Mouse (Mus musculus): ENCODE results near the gene Tgfbr2. TPM values are rescaled to one million over a fixed set of nuclear protein-coding genes. Genes with fewer than 3 reads are reported as not detected.

Tgfbr2 gene
- polyA plus RNA-seq, 1 experiment from 2014 or later = 31.2 TPM

GRCm38 (mm10) chr9:116121472-116121871, 53.7 kb downstream of the Tgfbr2 start:
- ATAC-seq (replicated peaks; ENCODE audit: low FRiP score, low read depth) (no peak), DNase-seq (ENCODE audit: low spot score) (no peak)
- no peak overlapping the region for H3K27ac ChIP-seq
- no peaks in the 10 kb centered on the region for H3K27me3 ChIP-seq (ENCODE audit: insufficient read depth, low read length)
- H3K9ac ChIP-seq (ENCODE audit: low read depth, low read length) = no peak overlapping the region
- no peak for TF ChIP-seq CTCF (IDR thresholded peaks at IDR 0.05; ENCODE audit: low read depth)
- H3K4me3 ChIP-seq (replicated peaks; ENCODE audit: low read depth, low read length) = no peak overlapping the region
- H3K4me1 ChIP-seq (replicated peaks; ENCODE audit: insufficient read depth, low read length) = peaks cover 6% of the 10 kb centered on the region; the same call in 1 of the 2 replicates
- WGBS = 78% methylated on average over 7 of the region's 7 CpGs
- peaks cover 18% of the 10 kb centered on the region; the same call in 1 of the 2 replicates for H3K36me3 ChIP-seq (ENCODE audit: insufficient read depth, low read length)
- H3K9me3 ChIP-seq (replicated peaks; ENCODE audit: low read length) = no peaks in the 10 kb centered on the region
- no peak overlapping the region for H3K4me2 ChIP-seq (ENCODE audit: low read length)

GRCm38 (mm10) chr9:116119990-116120389, 55.2 kb downstream of the Tgfbr2 start:
- H3K4me3 ChIP-seq (replicated peaks; ENCODE audit: low read depth, low read length) = no peak overlapping the region
- H3K9me3 ChIP-seq (replicated peaks; ENCODE audit: low read length) = no peaks in the 10 kb centered on the region
- TF ChIP-seq CTCF (IDR thresholded peaks at IDR 0.05; ENCODE audit: low read depth) = no peak
- H3K4me1 ChIP-seq (replicated peaks; ENCODE audit: insufficient read depth, low read length) = peaks cover 10% of the 10 kb centered on the region
- H3K36me3 ChIP-seq (ENCODE audit: insufficient read depth, low read length) = peaks cover 21% of the 10 kb centered on the region; the same call in 1 of the 2 replicates
- no peaks in the 10 kb centered on the region for H3K27me3 ChIP-seq (ENCODE audit: insufficient read depth, low read length)
- no peak overlapping the region for H3K4me2 ChIP-seq (ENCODE audit: low read length)
- no peak for ATAC-seq (replicated peaks; ENCODE audit: low FRiP score, low read depth)
- H3K9ac ChIP-seq (ENCODE audit: low read depth, low read length) = no peak overlapping the region
- peak overlapping the region; percentile 1; the same call in 1 of the 2 replicates for H3K27ac ChIP-seq
- WGBS = 70% methylated on average over 7 of the region's 7 CpGs
- no peak for DNase-seq (ENCODE audit: low spot score)

GRCm38 (mm10) chr9:116118332-116118872, 56.8 kb downstream of the Tgfbr2 start:
- 73% methylated on average over 8 of the region's 8 CpGs for WGBS
- DNase-seq (ENCODE audit: low spot score) (no peak), ATAC-seq (replicated peaks; ENCODE audit: low FRiP score, low read depth) (no peak)
- no peak for TF ChIP-seq CTCF (IDR thresholded peaks at IDR 0.05; ENCODE audit: low read depth)
- Histone ChIP-seq H3K4me1 (replicated peaks; ENCODE audit: insufficient read depth, low read length) (peaks cover 12% of the 10 kb centered on the region), H3K36me3 (ENCODE audit: insufficient read depth, low read length) (peaks cover 16% of the 10 kb centered on the region; the same call in 1 of the 2 replicates), H3K27ac (no peak overlapping the region), H3K9me3 (replicated peaks; ENCODE audit: low read length) (no peaks in the 10 kb centered on the region), H3K9ac (ENCODE audit: low read depth, low read length) (no peak overlapping the region), H3K4me2 (ENCODE audit: low read length) (no peak overlapping the region), H3K4me3 (replicated peaks; ENCODE audit: low read depth, low read length) (no peak overlapping the region), H3K27me3 (ENCODE audit: insufficient read depth, low read length) (no peaks in the 10 kb centered on the region)

- no peak overlapping the region for H3K4me2 ChIP-seq (ENCODE audit: low read length)
- H3K4me1 ChIP-seq (replicated peaks; ENCODE audit: insufficient read depth, low read length) = peaks cover 8% of the 10 kb centered on the region; the same call in 1 of the 2 replicates
- H3K9me3 ChIP-seq (replicated peaks; ENCODE audit: low read length) = no peaks in the 10 kb centered on the region
- H3K36me3 ChIP-seq (ENCODE audit: insufficient read depth, low read length) = peaks cover 15% of the 10 kb centered on the region; the same call in 1 of the 2 replicates
- H3K27ac ChIP-seq = no peak overlapping the region
- no peak for TF ChIP-seq CTCF (IDR thresholded peaks at IDR 0.05; ENCODE audit: low read depth)
- H3K4me3 ChIP-seq (replicated peaks; ENCODE audit: low read depth, low read length) = no peak overlapping the region
- DNase-seq (ENCODE audit: low spot score) = no peak
- H3K27me3 ChIP-seq (ENCODE audit: insufficient read depth, low read length) = no peaks in the 10 kb centered on the region
- ATAC-seq (replicated peaks; ENCODE audit: low FRiP score, low read depth) = no peak
- WGBS = 95% methylated on average over 7 of the region's 7 CpGs
- H3K9ac ChIP-seq (ENCODE audit: low read depth, low read length) = no peak overlapping the region
Observed at GRCm38 (mm10) chr9:116115875-116116274, 59.3 kb downstream of the Tgfbr2 start.

GRCm38 (mm10) chr9:116114339-116114738, 60.8 kb downstream of the Tgfbr2 start:
- ATAC-seq (replicated peaks; ENCODE audit: low FRiP score, low read depth) = no peak
- H3K4me3 ChIP-seq (replicated peaks; ENCODE audit: low read depth, low read length) = no peak overlapping the region
- H3K27ac ChIP-seq = peak overlapping the region; percentile 1; the same call in 1 of the 2 replicates
- 21% methylated on average over 4 of the region's 4 CpGs for WGBS
- no peaks in the 10 kb centered on the region for H3K9me3 ChIP-seq (replicated peaks; ENCODE audit: low read length)
- peaks cover 8% of the 10 kb centered on the region; the same call in 1 of the 2 replicates for H3K4me1 ChIP-seq (replicated peaks; ENCODE audit: insufficient read depth, low read length)
- H3K27me3 ChIP-seq (ENCODE audit: insufficient read depth, low read length) = no peaks in the 10 kb centered on the region
- H3K4me2 ChIP-seq (ENCODE audit: low read length) = no peak overlapping the region
- DNase-seq (ENCODE audit: low spot score) = peak; percentile 74
- no peak overlapping the region for H3K9ac ChIP-seq (ENCODE audit: low read depth, low read length)
- TF ChIP-seq CTCF (IDR thresholded peaks at IDR 0.05; ENCODE audit: low read depth) = no peak
- peaks cover 25% of the 10 kb centered on the region for H3K36me3 ChIP-seq (ENCODE audit: insufficient read depth, low read length)

- H3K9me3 ChIP-seq (replicated peaks; ENCODE audit: low read length) = no peaks in the 10 kb centered on the region
- peaks cover 8% of the 10 kb centered on the region; the same call in 1 of the 2 replicates for H3K4me1 ChIP-seq (replicated peaks; ENCODE audit: insufficient read depth, low read length)
- H3K9ac ChIP-seq (ENCODE audit: low read depth, low read length) = no peak overlapping the region
- 78% methylated on average over 9 of the region's 9 CpGs for WGBS
- TF ChIP-seq CTCF (IDR thresholded peaks at IDR 0.05; ENCODE audit: low read depth) = no peak
- ATAC-seq (replicated peaks; ENCODE audit: low FRiP score, low read depth) (no peak), DNase-seq (ENCODE audit: low spot score) (no peak)
- no peak overlapping the region for H3K4me3 ChIP-seq (replicated peaks; ENCODE audit: low read depth, low read length)
- H3K4me2 ChIP-seq (ENCODE audit: low read length) = no peak overlapping the region
- peaks cover 32% of the 10 kb centered on the region for H3K36me3 ChIP-seq (ENCODE audit: insufficient read depth, low read length)
- H3K27ac ChIP-seq = no peak overlapping the region
- H3K27me3 ChIP-seq (ENCODE audit: insufficient read depth, low read length) = no peaks in the 10 kb centered on the region
Observed at GRCm38 (mm10) chr9:116111149-116111970, 63.8 kb downstream of the Tgfbr2 start.

Data from kidney, postnatal 0 days (tissue).